Mouse (Mus musculus): ENCODE data around the gene Isy1. TPM values are rescaled to one million over a fixed set of nuclear protein-coding genes. Genes with fewer than 3 reads are reported as not detected.

Gene Isy1
- polyA plus RNA-seq, 1 experiment from 2014 or later: 24.1 TPM

DNA sequence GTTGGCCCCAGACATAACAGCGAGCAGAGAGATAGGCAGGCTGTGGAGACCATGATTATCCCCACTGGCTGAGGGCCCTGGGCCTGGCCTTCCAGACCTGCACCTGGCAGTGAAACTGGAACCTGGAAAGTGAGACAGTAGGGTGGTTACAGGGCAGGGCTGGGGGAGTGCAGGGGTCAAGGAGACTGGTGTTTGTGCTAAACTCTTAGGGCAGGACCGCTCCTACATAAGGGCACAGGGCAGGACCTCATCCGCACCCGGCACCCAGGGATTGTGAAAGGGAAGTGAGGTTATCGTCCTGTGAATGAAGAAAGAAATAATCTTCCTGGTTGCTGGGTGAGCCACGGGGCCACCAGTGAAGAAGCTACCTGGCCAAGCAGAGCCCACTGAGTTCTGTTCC, 48.8 kb downstream of the Isy1 start:
- peaks cover 73% of the 10 kb centered on the region for H3K36me3 ChIP-seq (replicated peaks)
- no peak for ATAC-seq (ENCODE audit: insufficient read depth)
- peak overlapping the region; percentile 50 for H3K9ac ChIP-seq
- H3K4me3 ChIP-seq (replicated peaks): no peak overlapping the region
- WGBS (ENCODE audit: insufficient replicate concordance): 67% methylated on average over 6 of the region's 6 CpGs
- 0 out of 2 replicates have a peak overlapping the region, but pooled peaks have one; percentile 65 for H3K4me2 ChIP-seq
- peaks cover 76% of the 10 kb centered on the region for H3K4me1 ChIP-seq (replicated peaks)
- H3K27me3 ChIP-seq: no peaks in the 10 kb centered on the region
- no peaks in the 10 kb centered on the region for H3K9me3 ChIP-seq (replicated peaks)
- H3K27ac ChIP-seq (replicated peaks): peak overlapping the region; percentile 96

DNA sequence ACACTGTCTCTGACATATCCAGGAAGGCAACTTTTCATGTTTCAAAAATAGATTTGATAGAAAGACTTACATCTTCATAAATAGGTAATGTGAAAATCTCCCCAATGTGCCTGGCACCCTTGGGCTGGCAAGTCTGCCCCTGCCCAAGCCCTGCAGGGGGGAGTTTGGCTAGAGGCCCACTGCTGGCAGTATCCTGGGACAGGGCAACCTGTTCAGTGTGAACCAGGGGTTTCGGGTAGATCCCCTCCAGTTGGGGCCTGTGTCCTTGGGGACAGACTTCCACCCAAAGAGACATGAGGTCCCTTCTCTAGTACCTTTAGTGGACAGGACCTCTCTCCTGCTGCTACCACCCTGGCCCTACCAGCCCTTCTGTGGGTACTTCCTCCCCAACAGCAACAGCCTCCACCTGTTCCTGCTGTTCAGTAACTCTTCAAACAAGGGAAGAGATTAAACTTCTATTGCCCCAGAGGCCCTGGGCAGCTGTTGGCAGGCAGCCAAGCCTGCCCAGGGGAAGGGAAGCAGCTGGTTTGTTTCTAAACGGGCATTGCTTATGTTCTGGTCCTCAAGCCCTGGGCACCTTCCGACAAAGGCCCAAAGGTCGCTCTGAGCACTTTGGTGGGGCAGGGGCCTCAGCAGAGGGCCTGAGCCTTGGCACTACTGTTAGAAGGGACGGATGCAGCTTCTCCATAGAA, 49.6 kb downstream of the Isy1 start:
- Histone ChIP-seq H3K27me3 (no peaks in the 10 kb centered on the region), H3K4me2 (peak overlapping the region; percentile 16; the same call in 1 of the 2 replicates), H3K9ac (0 out of 2 replicates have a peak overlapping the region, but pooled peaks have one; percentile 50), H3K9me3 (replicated peaks) (no peaks in the 10 kb centered on the region), H3K4me3 (replicated peaks) (no peak overlapping the region), H3K4me1 (replicated peaks) (peaks cover 73% of the 10 kb centered on the region), H3K27ac (replicated peaks) (peak overlapping the region; percentile 96), H3K36me3 (replicated peaks) (peaks cover 66% of the 10 kb centered on the region)
- 45% methylated on average over 5 of the region's 5 CpGs for WGBS (ENCODE audit: insufficient replicate concordance)
- no peak for ATAC-seq (ENCODE audit: insufficient read depth)

DNA sequence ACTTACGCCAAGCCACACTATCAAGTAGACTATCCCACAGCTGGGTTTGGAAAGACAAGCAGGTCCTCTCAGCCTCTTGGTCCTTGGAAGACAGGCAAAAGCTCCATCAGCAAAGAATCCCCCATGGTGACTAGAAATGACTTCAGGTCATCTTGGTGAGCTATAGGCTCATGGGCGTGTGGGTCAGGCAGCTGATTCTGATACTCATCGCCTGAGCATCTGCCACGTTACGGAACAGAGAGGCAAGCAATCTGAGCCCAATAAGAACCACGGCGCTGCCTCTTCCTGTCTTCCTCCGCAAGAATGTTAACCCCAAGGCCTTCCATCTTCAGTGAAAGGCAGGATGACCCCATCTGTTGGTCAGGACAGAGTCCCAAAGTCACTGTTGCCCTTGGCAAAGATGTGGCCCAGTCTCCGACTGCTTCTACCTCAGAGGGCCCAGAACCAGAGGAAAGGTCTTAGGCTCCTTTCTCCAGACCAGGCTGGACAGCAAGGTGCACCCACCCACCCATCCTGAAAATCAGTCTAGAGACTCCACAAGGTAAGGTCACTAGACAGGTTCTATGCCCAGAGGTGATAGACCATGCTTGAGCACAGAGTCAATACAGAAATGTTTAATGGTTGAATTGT, 50.2 kb downstream of the Isy1 start:
- Histone ChIP-seq H3K4me1 (replicated peaks) (peaks cover 77% of the 10 kb centered on the region), H3K27me3 (no peaks in the 10 kb centered on the region), H3K4me3 (replicated peaks) (no peak overlapping the region), H3K27ac (replicated peaks) (peak overlapping the region; percentile 96), H3K4me2 (no peak overlapping the region), H3K9me3 (replicated peaks) (no peaks in the 10 kb centered on the region), H3K9ac (0 out of 2 replicates have a peak overlapping the region, but pooled peaks have one; percentile 4), H3K36me3 (replicated peaks) (peaks cover 59% of the 10 kb centered on the region)
- WGBS (ENCODE audit: insufficient replicate concordance): 83% methylated on average over 9 of the region's 9 CpGs
- ATAC-seq (ENCODE audit: insufficient read depth): no peak

GRCm38 (mm10) chr6:87787108-87787890, 51.3 kb downstream of the Isy1 start:
- Histone ChIP-seq H3K9me3 (replicated peaks) (no peaks in the 10 kb centered on the region), H3K36me3 (replicated peaks) (peaks cover 48% of the 10 kb centered on the region), H3K4me1 (replicated peaks) (peaks cover 72% of the 10 kb centered on the region), H3K27ac (replicated peaks) (peak overlapping the region; percentile 96; the same call in 1 of the 2 replicates), H3K27me3 (no peaks in the 10 kb centered on the region), H3K4me2 (no peak overlapping the region), H3K9ac (peak overlapping the region; percentile 5; the same call in 1 of the 2 replicates), H3K4me3 (replicated peaks) (no peak overlapping the region)
- no peak for ATAC-seq (ENCODE audit: insufficient read depth)
- WGBS (ENCODE audit: insufficient replicate concordance): 64% methylated on average over 6 of the region's 6 CpGs

GRCm38 (mm10) chr6:87786621-87787020, 52.0 kb downstream of the Isy1 start:
- H3K9ac ChIP-seq: no peak overlapping the region
- 69% methylated on average over 5 of the region's 5 CpGs for WGBS (ENCODE audit: insufficient replicate concordance)
- H3K9me3 ChIP-seq (replicated peaks): no peaks in the 10 kb centered on the region
- ATAC-seq (ENCODE audit: insufficient read depth): no peak
- peak overlapping the region; percentile 96; the same call in 1 of the 2 replicates for H3K27ac ChIP-seq (replicated peaks)
- H3K4me2 ChIP-seq: no peak overlapping the region
- peaks cover 65% of the 10 kb centered on the region for H3K4me1 ChIP-seq (replicated peaks)
- no peak overlapping the region for H3K4me3 ChIP-seq (replicated peaks)
- H3K27me3 ChIP-seq: no peaks in the 10 kb centered on the region
- H3K36me3 ChIP-seq (replicated peaks): peaks cover 42% of the 10 kb centered on the region

- 29% methylated on average over 8 of the region's 8 CpGs for WGBS (ENCODE audit: insufficient replicate concordance)
- no peaks in the 10 kb centered on the region for H3K9me3 ChIP-seq (replicated peaks)
- H3K27me3 ChIP-seq: no peaks in the 10 kb centered on the region
- H3K36me3 ChIP-seq (replicated peaks): peaks cover 16% of the 10 kb centered on the region
- peaks cover 44% of the 10 kb centered on the region for H3K4me1 ChIP-seq (replicated peaks)
- ATAC-seq (ENCODE audit: insufficient read depth): no peak
- H3K9ac ChIP-seq: no peak overlapping the region
- no peak overlapping the region; the same call in 1 of the 2 replicates for H3K27ac ChIP-seq (replicated peaks)
- no peak overlapping the region for H3K4me2 ChIP-seq
- no peak overlapping the region for H3K4me3 ChIP-seq (replicated peaks)
These were observed 54.6 kb downstream of the Isy1 start for GRCm38 (mm10) chr6:87784033-87784432.

GRCm38 (mm10) chr6:87780546-87781301, 57.9 kb downstream of the Isy1 start:
- H3K4me1 ChIP-seq (replicated peaks): peaks cover 53% of the 10 kb centered on the region
- WGBS (ENCODE audit: insufficient replicate concordance): 76% methylated on average over 10 of the region's 10 CpGs
- no peak overlapping the region for H3K27ac ChIP-seq (replicated peaks)
- H3K9ac ChIP-seq: no peak overlapping the region
- no peak for ATAC-seq (ENCODE audit: insufficient read depth)
- H3K36me3 ChIP-seq (replicated peaks): no peaks in the 10 kb centered on the region
- H3K4me2 ChIP-seq: no peak overlapping the region
- H3K4me3 ChIP-seq (replicated peaks): no peak overlapping the region
- H3K27me3 ChIP-seq: no peaks in the 10 kb centered on the region
- H3K9me3 ChIP-seq (replicated peaks): no peaks in the 10 kb centered on the region

DNA sequence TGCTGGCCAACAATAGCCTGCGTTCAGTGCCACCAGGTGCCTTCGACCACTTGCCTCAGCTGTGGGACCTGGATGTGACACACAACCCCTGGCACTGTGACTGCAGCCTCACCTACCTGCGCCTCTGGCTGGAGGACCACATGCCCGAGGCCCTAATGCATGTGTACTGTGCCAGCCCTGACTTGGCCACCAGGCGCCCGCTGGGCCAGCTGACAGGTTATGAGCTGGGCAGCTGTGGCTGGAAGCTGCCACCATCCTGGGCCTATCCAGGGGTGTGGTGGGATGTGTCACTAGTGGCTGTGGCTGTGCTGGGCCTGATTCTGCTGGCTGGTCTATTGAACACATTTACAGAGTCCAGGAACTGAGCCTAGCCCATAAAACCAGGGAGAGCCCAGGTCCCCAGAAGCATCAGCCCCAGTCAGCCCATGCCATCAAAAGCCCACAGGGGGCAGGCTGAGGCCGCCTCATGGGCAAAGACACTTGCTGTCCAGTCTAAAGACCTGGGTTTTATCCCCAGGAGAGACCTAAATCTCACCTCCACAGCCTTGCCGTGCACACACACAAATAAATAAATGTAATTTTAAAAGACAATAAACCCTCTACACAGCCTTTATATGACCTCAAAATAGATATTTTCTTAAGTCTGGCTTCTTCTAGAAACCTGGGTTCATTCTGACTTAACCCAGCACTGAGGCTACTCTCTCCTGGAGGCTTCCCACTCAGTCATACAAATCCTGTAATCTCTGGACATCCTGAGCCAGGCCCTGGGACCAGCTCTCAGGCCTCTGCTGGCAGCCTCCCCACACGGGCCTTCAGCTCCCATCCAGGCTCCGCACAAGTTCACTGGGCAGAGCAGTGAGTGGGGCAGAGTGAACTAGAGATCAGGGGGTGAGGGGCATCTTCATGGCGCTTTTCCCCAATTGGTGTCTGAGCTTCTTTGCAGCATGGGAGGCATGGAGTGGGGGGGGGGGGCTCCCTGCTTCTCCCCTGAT, 59.1 kb downstream of the Isy1 start:
- peak overlapping the region; percentile 69 for H3K27ac ChIP-seq (replicated peaks)
- no peak overlapping the region for H3K4me2 ChIP-seq
- peaks cover 52% of the 10 kb centered on the region for H3K4me1 ChIP-seq (replicated peaks)

DNA sequence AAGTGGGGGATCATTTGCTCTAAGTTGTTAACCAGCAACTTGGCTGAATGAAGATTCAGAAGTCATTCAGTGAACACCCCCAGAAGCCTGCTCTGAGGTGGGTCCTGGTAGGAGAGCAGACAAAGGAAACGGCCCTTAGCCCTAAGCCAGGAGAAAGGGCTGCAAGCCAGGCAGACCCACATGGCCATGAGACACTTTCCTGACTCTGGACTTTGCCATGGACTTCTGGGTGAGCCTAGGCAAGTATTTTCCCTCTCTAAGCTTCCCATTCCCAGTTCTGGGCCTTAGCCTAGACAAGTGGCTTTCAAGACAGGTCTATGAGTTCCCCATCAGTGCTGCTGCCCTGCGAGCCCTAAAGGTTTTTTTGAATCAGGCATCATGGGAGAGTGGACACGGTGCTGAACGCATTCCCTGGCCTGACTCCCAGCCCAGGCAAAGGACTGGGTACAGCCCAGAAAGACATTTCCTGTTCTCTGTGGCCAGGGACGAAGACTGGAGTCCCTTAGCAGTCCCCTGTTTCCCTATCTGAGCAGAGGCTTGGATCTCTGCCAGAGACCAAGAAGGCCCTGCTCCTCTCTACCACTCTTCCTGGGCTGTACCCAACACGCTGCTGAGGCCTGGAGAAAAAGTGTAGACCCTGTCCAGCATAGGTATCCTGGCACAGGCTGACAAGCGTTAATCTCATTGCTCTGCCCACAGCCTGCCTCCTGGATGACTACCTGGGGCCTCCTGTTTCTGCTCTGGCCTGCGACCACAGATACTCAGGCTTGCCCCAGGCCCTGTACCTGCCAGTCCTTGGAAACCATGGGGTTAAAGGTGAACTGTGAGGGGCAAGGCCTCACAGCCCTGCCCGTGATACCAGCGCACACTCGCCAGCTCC, 60.1 kb downstream of the Isy1 start:
- 50% methylated on average over 11 of the region's 11 CpGs for WGBS (ENCODE audit: insufficient replicate concordance)
- Histone ChIP-seq H3K36me3 (replicated peaks) (no peaks in the 10 kb centered on the region), H3K27me3 (no peaks in the 10 kb centered on the region), H3K9me3 (replicated peaks) (no peaks in the 10 kb centered on the region), H3K9ac (peak overlapping the region; percentile 22), H3K4me2 (peak overlapping the region; percentile 64), H3K4me1 (replicated peaks) (peaks cover 44% of the 10 kb centered on the region), H3K27ac (replicated peaks) (peak overlapping the region; percentile 69), H3K4me3 (replicated peaks) (no peak overlapping the region)
- ATAC-seq (ENCODE audit: insufficient read depth): no peak

More for the DNA sequence above, 59.1 kb downstream of the Isy1 start:
- H3K9me3 ChIP-seq (replicated peaks): no peaks in the 10 kb centered on the region
- WGBS (ENCODE audit: insufficient replicate concordance): 84% methylated on average over 11 of the region's 11 CpGs
- ATAC-seq (ENCODE audit: insufficient read depth): no peak
- H3K9ac ChIP-seq: no peak overlapping the region
- no peaks in the 10 kb centered on the region for H3K36me3 ChIP-seq (replicated peaks)
- H3K4me3 ChIP-seq (replicated peaks): no peak overlapping the region
- H3K27me3 ChIP-seq: no peaks in the 10 kb centered on the region
